Mouse (Mus musculus): ENCODE measurements around the gene Mst1. TPM values are rescaled to one million over a fixed set of nuclear protein-coding genes. Genes with fewer than 3 reads are reported as not detected.

The Mst1 gene
- polyA plus RNA-seq, 1 experiment = 0.90 TPM

DNA sequence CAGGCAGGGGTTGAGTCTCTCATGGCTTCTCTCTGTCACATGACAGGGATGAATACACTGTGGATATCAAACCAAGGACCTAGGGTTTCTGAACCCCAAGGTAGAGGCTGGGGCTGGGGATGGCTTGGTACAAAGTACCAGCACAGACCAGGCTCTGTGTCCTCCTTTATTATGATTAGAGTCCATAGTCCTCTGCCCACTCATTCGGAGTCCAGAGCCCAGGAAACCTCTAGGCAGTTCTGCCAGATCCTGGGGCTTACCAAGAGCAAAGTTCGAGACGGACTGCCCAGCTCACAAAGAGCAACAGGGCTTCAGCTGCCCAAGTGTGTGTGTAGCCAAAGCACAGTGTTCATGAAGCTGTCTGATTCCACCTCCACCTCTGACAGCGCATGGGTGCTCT lies 5.0 kb downstream of the Mst1 start:
- no peaks in the 10 kb centered on the region for H3K27me3 ChIP-seq (ENCODE audit: control insufficient read depth, insufficient read depth, low read length)
- H3K36me3 ChIP-seq (ENCODE audit: control insufficient read depth, insufficient read depth, low read length) = no peaks in the 10 kb centered on the region
- no peak for TF ChIP-seq POLR2A (IDR thresholded peaks at IDR 0.05; ENCODE audit: control insufficient read depth, low read depth, low read length)
- no peak for TF ChIP-seq CTCF (IDR thresholded peaks at IDR 0.05; ENCODE audit: control insufficient read depth, insufficient read depth, insufficient replicate concordance, low read depth, low read length)
- peaks cover 8% of the 10 kb centered on the region for H3K4me1 ChIP-seq (ENCODE audit: control insufficient read depth, insufficient read depth, low read length)
- H3K4me3 ChIP-seq (ENCODE audit: control insufficient read depth, low read depth, low read length) = no peak overlapping the region
- H3K27ac ChIP-seq (ENCODE audit: control insufficient read depth, insufficient read depth, low read depth, low read length) = no peak overlapping the region

DNA sequence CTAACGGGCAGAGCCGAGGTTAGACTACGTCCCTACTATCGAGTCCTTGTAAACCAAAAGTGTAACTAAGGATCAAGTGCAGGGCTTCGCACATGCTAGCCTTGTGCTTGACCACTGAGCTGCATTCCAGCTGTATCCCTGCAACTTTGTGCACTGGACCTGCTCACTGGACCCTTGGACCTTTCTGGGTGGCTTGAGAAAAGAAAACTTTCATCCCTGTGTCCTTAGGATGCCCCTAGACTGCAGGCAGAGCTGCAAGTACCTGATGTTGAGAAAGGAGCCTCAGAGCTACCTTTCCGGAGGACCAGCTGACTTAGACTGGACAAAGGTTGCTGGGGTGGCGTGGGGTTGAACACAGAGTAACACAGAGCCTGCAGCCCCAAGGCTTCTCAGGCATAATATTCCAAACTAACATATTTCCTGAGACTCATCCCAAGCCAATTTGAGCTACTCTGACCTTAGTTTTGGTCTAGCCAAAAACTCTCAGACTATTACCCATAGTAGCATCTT lies 10.4 kb downstream of the Mst1 start:
- TF ChIP-seq CTCF (IDR thresholded peaks at IDR 0.05; ENCODE audit: control insufficient read depth, insufficient read depth, insufficient replicate concordance, low read depth, low read length) = no peak
- TF ChIP-seq POLR2A (IDR thresholded peaks at IDR 0.05; ENCODE audit: control insufficient read depth, low read depth, low read length) = no peak
- peaks cover 17% of the 10 kb centered on the region for H3K4me1 ChIP-seq (ENCODE audit: control insufficient read depth, insufficient read depth, low read length)
- no peak overlapping the region for H3K27ac ChIP-seq (ENCODE audit: control insufficient read depth, insufficient read depth, low read depth, low read length)
- H3K4me3 ChIP-seq (ENCODE audit: control insufficient read depth, low read depth, low read length) = no peak overlapping the region
- H3K27me3 ChIP-seq (ENCODE audit: control insufficient read depth, insufficient read depth, low read length) = no peaks in the 10 kb centered on the region
- H3K36me3 ChIP-seq (ENCODE audit: control insufficient read depth, insufficient read depth, low read length) = no peaks in the 10 kb centered on the region

DNA sequence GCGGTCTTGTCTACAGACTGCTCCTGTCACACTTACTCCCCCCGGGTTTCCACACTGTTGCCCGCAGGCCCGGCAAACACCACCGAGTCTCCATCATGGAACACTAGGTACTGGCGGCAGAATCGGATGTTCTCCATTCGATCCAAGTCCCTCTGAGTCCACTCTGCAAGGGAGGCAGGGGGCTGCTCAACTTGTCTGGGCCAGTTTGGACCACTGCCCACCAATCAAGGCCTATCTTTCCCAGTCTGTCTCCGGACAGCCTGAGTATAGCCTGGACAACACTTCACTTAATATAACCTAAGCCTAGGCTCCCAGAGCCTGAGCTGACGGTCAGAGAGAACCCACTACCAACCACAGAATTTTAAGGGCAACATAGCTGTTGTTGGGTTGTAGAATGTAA lies 13.3 kb downstream of the Mst1 start:
- H3K4me3 ChIP-seq (ENCODE audit: control insufficient read depth, low read depth, low read length) = no peak overlapping the region
- H3K27me3 ChIP-seq (ENCODE audit: control insufficient read depth, insufficient read depth, low read length) = no peaks in the 10 kb centered on the region
- H3K4me1 ChIP-seq (ENCODE audit: control insufficient read depth, insufficient read depth, low read length) = peaks cover 17% of the 10 kb centered on the region
- H3K27ac ChIP-seq (ENCODE audit: control insufficient read depth, insufficient read depth, low read depth, low read length) = no peak overlapping the region
- TF ChIP-seq POLR2A (IDR thresholded peaks at IDR 0.05; ENCODE audit: control insufficient read depth, low read depth, low read length) (no peak), CTCF (IDR thresholded peaks at IDR 0.05; ENCODE audit: control insufficient read depth, insufficient read depth, insufficient replicate concordance, low read depth, low read length) (no peak)
- no peaks in the 10 kb centered on the region for H3K36me3 ChIP-seq (ENCODE audit: control insufficient read depth, insufficient read depth, low read length)

GRCm38 (mm10) chr9:108094184-108094941 lies 14.1 kb downstream of the Mst1 start, which contains the start of gene Apeh:
Gene Apeh (minus strand): TSS chr9:108094606.
- H3K27ac ChIP-seq (ENCODE audit: control insufficient read depth, insufficient read depth, low read depth, low read length) = peak within 1 kb of the TSS; percentile 65
- H3K4me3 ChIP-seq (ENCODE audit: control insufficient read depth, low read depth, low read length) = peak within 1 kb of the TSS; percentile 91
- H3K4me1 ChIP-seq (ENCODE audit: control insufficient read depth, insufficient read depth, low read length) = peaks cover 17% of the 10 kb centered on the region
- H3K36me3 ChIP-seq (ENCODE audit: control insufficient read depth, insufficient read depth, low read length) = no peaks in the 10 kb centered on the region
- no peak for TF ChIP-seq CTCF (IDR thresholded peaks at IDR 0.05; ENCODE audit: control insufficient read depth, insufficient read depth, insufficient replicate concordance, low read depth, low read length)
- TF ChIP-seq POLR2A (IDR thresholded peaks at IDR 0.05; ENCODE audit: control insufficient read depth, low read depth, low read length) = no peak
- no peaks in the 10 kb centered on the region for H3K27me3 ChIP-seq (ENCODE audit: control insufficient read depth, insufficient read depth, low read length)

DNA sequence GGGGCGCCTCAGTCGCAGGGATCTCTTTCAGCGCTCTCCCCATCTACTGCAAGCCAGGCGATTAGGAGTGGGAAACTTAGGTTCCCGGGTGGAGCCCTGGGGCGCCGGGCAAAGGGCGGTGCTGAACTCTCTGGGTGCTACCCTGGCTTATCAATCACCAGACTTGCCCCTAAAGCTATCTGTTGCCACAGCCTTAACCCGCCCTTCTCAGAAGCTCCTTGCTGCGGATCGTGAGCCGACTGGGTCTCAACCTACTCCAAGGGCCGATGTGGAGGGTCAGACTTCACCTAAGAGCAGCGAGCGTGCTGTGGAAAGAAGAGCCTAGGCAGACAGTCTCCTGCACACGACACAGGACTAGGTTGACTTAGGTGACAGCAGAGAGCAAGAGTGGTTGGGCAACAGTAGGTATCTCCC lies 14.8 kb downstream of the Mst1 start:
- Histone ChIP-seq H3K27ac (ENCODE audit: control insufficient read depth, insufficient read depth, low read depth, low read length) (peak overlapping the region; percentile 65; the same call in 1 of the 2 replicates), H3K4me1 (ENCODE audit: control insufficient read depth, insufficient read depth, low read length) (peaks cover 17% of the 10 kb centered on the region), H3K27me3 (ENCODE audit: control insufficient read depth, insufficient read depth, low read length) (no peaks in the 10 kb centered on the region), H3K4me3 (ENCODE audit: control insufficient read depth, low read depth, low read length) (peak overlapping the region; percentile 91), H3K36me3 (ENCODE audit: control insufficient read depth, insufficient read depth, low read length) (no peaks in the 10 kb centered on the region)
- no peak for TF ChIP-seq POLR2A (IDR thresholded peaks at IDR 0.05; ENCODE audit: control insufficient read depth, low read depth, low read length)
- no peak for TF ChIP-seq CTCF (IDR thresholded peaks at IDR 0.05; ENCODE audit: control insufficient read depth, insufficient read depth, insufficient replicate concordance, low read depth, low read length)

DNA sequence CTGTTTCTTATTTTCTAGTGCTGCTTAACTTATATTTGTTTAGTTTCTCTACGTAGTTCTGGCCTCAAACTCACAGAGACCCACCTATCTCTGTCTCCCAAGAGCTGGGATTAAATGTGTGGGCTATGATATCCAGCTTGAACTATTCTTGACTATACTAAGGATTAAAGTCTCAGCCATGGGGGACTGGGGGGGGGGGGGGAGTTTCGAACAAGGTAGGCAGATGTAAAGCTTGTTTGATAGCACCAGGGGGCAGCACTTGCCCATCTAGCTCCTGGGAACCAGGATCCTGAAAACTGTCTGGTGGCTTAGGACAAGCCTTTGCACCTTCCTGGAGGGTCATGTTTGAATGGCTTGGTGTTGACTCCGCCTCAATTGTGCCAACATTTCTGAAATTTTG lies 15.3 kb downstream of the Mst1 start:
- H3K27ac ChIP-seq (ENCODE audit: control insufficient read depth, insufficient read depth, low read depth, low read length) = no peak overlapping the region
- H3K4me3 ChIP-seq (ENCODE audit: control insufficient read depth, low read depth, low read length) = no peak overlapping the region
- peaks cover 17% of the 10 kb centered on the region for H3K4me1 ChIP-seq (ENCODE audit: control insufficient read depth, insufficient read depth, low read length)
- H3K36me3 ChIP-seq (ENCODE audit: control insufficient read depth, insufficient read depth, low read length) = no peaks in the 10 kb centered on the region
- TF ChIP-seq CTCF (IDR thresholded peaks at IDR 0.05; ENCODE audit: control insufficient read depth, insufficient read depth, insufficient replicate concordance, low read depth, low read length) = peak; percentile 59; the same call in 1 of the 2 replicates
- TF ChIP-seq POLR2A (IDR thresholded peaks at IDR 0.05; ENCODE audit: control insufficient read depth, low read depth, low read length) = no peak
- H3K27me3 ChIP-seq (ENCODE audit: control insufficient read depth, insufficient read depth, low read length) = no peaks in the 10 kb centered on the region

DNA sequence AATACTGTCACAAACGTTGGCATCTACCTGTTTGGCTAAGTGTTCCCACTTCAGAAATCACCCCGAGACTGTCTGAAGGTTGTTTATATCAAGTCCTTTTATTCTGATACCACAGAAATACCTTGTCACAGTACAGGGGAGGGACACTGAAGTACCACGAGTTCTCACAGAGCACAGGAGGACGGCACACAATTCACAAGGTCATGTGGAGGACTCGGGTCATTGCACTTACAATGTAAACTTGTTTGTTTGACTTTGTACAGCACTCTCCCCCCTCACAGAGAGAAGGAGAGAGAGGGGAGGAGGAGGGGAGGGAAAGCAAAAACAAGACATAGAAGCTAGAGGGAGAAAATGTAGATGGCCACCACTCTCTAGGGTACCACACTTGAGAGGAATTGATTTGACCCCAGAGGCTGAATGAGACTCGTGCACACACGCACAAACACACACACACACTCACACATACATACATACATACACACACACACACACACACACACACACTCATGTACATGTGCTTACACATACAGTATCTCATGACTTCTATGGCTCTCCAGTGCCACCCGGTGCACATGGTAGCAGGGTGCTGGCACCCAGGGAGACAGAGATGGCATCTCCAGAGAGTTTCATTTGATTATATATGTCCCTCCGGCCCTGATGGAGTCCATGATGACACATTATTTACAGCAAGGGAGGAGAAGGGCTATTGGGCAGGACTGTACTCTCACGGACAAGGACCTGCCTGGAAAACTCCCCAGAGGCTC lies 15.9 kb downstream of the Mst1 start:
- Histone ChIP-seq H3K4me1 (ENCODE audit: control insufficient read depth, insufficient read depth, low read length) (peaks cover 17% of the 10 kb centered on the region), H3K27me3 (ENCODE audit: control insufficient read depth, insufficient read depth, low read length) (no peaks in the 10 kb centered on the region), H3K4me3 (ENCODE audit: control insufficient read depth, low read depth, low read length) (no peak overlapping the region), H3K36me3 (ENCODE audit: control insufficient read depth, insufficient read depth, low read length) (no peaks in the 10 kb centered on the region), H3K27ac (ENCODE audit: control insufficient read depth, insufficient read depth, low read depth, low read length) (no peak overlapping the region)
- TF ChIP-seq POLR2A (IDR thresholded peaks at IDR 0.05; ENCODE audit: control insufficient read depth, low read depth, low read length) (no peak), CTCF (IDR thresholded peaks at IDR 0.05; ENCODE audit: control insufficient read depth, insufficient read depth, insufficient replicate concordance, low read depth, low read length) (no peak)

All from testis, adult 2 months (tissue).